Mouse (Mus musculus) embryonic facial prominence, embryonic 12.5 days (tissue): ENCODE data around the gene Hid1. TPM values are rescaled to one million over a fixed set of nuclear protein-coding genes. Genes with fewer than 3 reads are reported as not detected.

ENCODE experiments used
- ATAC-seq: fragments of 200-750 bp; cut with Nextera tagmentation; 2 replicates; pipeline ENCODE4 v1.8.0; 2017; ENCODE audit not compliant: insufficient number of reproducible peaks, insufficient read depth, low FRiP score, low TSS enrichment
- H3K27ac ChIP-seq: fragments of 300-500 bp; sonication (generic); 2 replicates; pipeline ENCODE4 v1.5.1; 2016; ENCODE audit warnings: mild to moderate bottlenecking
- H3K27me3 ChIP-seq: fragments of 300-500 bp; sonication (generic); 2 replicates; pipeline ENCODE4 v1.6.1; 2016; ENCODE audit warnings: mild to moderate bottlenecking, moderate library complexity
- H3K36me3 ChIP-seq: fragments of 300-500 bp; sonication (generic); 2 replicates; pipeline ENCODE4 v1.6.1; 2016; ENCODE audit warnings: mild to moderate bottlenecking
- H3K4me1 ChIP-seq: fragments of 300-500 bp; sonication (generic); 2 replicates; pipeline ENCODE4 v1.6.1; 2016
- H3K4me2 ChIP-seq: fragments of 300-500 bp; sonication (generic); replicated peaks from 2 replicates; pipeline ENCODE4 v1.6.1; 2016; ENCODE audit warnings: mild to moderate bottlenecking, moderate library complexity
- H3K4me3 ChIP-seq: fragments of 300-500 bp; sonication (generic); 2 replicates; pipeline ENCODE4 v1.5.1; 2016; ENCODE audit warnings: mild to moderate bottlenecking
- H3K9ac ChIP-seq: fragments of 300-500 bp; sonication (generic); 2 replicates; pipeline ENCODE4 v1.6.1; 2016; ENCODE audit warnings: mild to moderate bottlenecking, moderate library complexity
- H3K9me3 ChIP-seq: fragments of 300-500 bp; sonication (generic); 2 replicates; pipeline ENCODE4 v1.6.1; 2016; ENCODE audit warnings: mild to moderate bottlenecking, moderate library complexity
- WGBS: fragments of 180-500 bp; shearing (Covaris S2); methylation state at CpG from one replicate; pipeline ENCODE4 v1.1.7; 2016; 5-methylcytosine and 5-hydroxymethylcytosine counted together
- polyA plus RNA-seq: library from polyadenylated mRNA; unstranded; fragments of >200 nt; fragmentation: Nextera tagmentation; extraction: Ambion mirVana; gene quantifications from 2 replicates; pipeline ENCODE4 v1.2.1, GENCODE M21; 2016

Hid1 gene
- polyA plus RNA-seq, 1 experiment from 2014 or later = 7.9 TPM

DNA sequence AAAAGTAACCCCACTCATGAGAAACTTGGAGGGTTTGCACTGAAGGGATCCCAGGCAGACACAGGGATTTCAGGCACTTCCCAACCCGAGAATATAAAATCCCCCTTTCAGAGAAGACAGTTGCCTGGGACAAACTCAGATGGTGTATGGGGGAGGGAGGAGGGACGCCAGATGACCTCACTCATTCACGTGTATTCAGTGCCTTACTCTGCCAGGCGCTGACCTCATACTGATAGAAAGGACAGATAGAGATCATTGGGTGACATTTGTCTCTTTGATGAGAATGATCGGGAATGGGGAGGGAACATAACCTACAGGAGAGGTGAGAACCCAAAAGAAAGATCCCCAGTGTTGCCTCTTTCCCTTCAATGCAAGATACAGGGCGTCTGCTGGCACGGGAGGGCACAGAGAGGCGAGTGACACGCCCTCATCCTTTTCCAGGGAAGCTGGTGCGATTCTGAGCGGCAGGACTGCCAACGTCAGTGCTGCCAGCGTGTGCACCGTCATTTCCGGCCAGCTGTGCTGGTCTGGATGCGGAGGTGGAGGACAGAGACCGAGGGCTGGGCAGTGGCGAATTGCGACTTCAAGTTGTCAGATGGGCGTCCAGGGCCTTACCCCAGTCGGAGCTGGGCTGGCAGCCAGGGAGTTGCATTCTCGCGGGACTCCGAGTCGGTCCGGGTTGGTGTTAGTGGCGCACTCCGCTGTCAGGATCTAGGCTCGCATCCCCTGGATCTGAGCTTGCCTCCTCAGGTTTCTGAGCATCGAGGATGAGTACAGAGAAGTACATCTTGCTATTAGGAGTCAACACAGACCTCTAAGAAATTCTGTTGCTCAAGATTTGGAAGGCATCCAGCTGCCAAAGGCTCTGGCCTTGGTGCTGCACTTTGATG is 6.5 kb upstream of the Hid1 start:
- no peak for ATAC-seq

DNA sequence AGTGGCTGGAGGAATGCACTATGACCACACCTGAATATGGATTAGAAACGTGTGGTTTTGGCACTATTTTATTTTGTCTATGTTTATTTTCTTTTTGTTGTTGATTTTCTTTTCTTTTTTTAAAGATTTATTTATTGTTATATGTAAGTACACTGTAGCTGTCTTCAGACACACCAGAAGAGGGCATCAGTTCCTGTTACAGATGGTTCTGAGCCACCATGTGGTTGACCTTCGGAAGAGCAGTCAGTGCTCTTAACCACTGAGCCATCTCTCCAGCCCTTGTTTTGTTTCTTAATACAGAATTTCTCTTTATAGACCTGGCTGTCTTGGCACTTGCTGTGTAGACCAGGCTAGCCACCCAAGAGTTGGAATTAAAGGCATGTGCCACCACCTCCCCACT is 5.2 kb upstream of the Hid1 start:
- H3K4me1 ChIP-seq = no peaks in the 10 kb centered on the region; the same call in 1 of the 2 replicates
- no peak overlapping the region for H3K9ac ChIP-seq
- ATAC-seq = no peak
- WGBS = 41% methylated on average over 2 of the region's 2 CpGs
- peaks cover 61% of the 10 kb centered on the region for H3K27me3 ChIP-seq
- no peak overlapping the region for H3K4me2 ChIP-seq
- H3K9me3 ChIP-seq = no peaks in the 10 kb centered on the region
- H3K4me3 ChIP-seq = no peak overlapping the region
- H3K27ac ChIP-seq = no peak overlapping the region
- H3K36me3 ChIP-seq = no peaks in the 10 kb centered on the region

More for the DNA sequence above, 6.5 kb upstream of the Hid1 start:
- Histone ChIP-seq H3K27ac (no peak overlapping the region), H3K36me3 (no peaks in the 10 kb centered on the region), H3K9me3 (no peaks in the 10 kb centered on the region), H3K27me3 (peaks cover 49% of the 10 kb centered on the region), H3K4me2 (peak overlapping the region; percentile 52), H3K4me3 (peak overlapping the region; percentile 31), H3K4me1 (no peaks in the 10 kb centered on the region; the same call in 1 of the 2 replicates), H3K9ac (peak overlapping the region; percentile 20)
- 2% methylated on average over 30 of the region's 30 CpGs for WGBS

DNA sequence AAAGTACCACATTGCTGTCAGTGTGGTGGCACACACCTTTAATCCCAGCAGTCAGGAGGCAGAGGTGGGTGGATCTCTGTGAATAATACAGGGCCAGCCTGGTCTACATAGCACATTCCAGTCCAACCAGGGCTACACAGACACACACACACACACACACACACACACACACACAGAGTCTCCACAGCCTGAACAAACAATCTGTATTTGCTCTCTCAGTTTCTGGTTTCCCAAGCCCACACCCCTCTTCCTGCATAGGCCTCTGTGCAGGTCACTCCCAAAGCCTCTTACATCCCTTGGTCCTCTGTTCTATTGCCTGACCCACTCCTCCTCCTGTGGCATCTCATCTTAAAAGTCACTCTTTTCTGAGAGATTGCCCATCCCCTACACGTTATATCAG is 4.5 kb upstream of the Hid1 start:
- no peak overlapping the region for H3K9ac ChIP-seq
- H3K4me1 ChIP-seq = peaks cover 3% of the 10 kb centered on the region
- WGBS = 60% methylated on average over 1 of the region's 1 CpGs
- H3K4me3 ChIP-seq = no peak overlapping the region
- no peak overlapping the region for H3K27ac ChIP-seq
- no peaks in the 10 kb centered on the region for H3K36me3 ChIP-seq
- ATAC-seq = no peak
- peaks cover 68% of the 10 kb centered on the region for H3K27me3 ChIP-seq
- H3K9me3 ChIP-seq = no peaks in the 10 kb centered on the region
- no peak overlapping the region for H3K4me2 ChIP-seq

DNA sequence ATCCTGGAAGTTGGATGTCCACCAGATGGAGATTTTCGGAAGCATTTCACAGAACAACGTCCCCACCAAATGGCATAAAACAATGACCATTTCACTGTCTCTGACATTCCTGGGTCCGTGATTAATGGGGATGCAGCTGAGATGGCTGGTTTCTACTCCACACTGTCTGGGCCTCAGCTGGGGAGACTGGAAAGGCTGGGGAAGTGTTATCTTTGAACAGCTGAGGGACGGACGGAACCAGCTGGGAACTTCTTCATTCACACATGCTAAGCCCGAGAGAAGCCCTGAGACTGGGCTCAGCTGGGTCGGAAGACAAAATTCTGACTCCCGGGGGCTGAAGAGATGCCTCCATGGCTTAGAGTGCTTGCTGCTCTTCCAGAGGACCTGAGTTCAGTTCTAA is 3.8 kb upstream of the Hid1 start:
- Histone ChIP-seq H3K9ac (no peak overlapping the region), H3K36me3 (no peaks in the 10 kb centered on the region), H3K4me3 (no peak overlapping the region), H3K4me2 (no peak overlapping the region), H3K4me1 (peaks cover 8% of the 10 kb centered on the region), H3K9me3 (no peaks in the 10 kb centered on the region), H3K27me3 (peaks cover 75% of the 10 kb centered on the region), H3K27ac (no peak overlapping the region)
- 67% methylated on average over 8 of the region's 8 CpGs for WGBS
- ATAC-seq = no peak

DNA sequence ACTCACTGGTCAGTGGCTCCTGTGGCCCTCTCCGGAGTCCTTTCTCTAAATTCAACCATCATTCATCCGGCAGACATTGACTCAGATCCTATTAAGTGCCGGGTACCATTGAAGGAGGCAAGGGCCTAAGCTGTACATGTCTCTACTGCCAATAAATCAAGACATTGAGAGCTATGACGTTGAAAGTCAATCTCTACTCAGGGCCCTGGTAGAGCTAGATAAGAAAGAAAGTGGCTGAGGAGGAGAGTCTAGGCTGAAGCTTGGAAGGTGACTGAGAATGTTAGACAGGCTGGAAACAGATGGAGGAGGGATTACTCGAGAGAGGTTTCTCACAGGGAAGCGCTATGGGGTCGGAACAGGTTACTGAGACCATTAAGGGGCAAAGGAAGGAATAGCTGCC is 2.8 kb upstream of the Hid1 start:
- no peak overlapping the region for H3K27ac ChIP-seq
- H3K4me2 ChIP-seq = no peak overlapping the region
- no peak overlapping the region for H3K4me3 ChIP-seq
- no peak for ATAC-seq
- 59% methylated on average over 7 of the region's 7 CpGs for WGBS
- peaks cover 76% of the 10 kb centered on the region for H3K27me3 ChIP-seq
- H3K9ac ChIP-seq = no peak overlapping the region
- H3K36me3 ChIP-seq = no peaks in the 10 kb centered on the region
- peaks cover 8% of the 10 kb centered on the region for H3K4me1 ChIP-seq
- no peaks in the 10 kb centered on the region for H3K9me3 ChIP-seq

DNA sequence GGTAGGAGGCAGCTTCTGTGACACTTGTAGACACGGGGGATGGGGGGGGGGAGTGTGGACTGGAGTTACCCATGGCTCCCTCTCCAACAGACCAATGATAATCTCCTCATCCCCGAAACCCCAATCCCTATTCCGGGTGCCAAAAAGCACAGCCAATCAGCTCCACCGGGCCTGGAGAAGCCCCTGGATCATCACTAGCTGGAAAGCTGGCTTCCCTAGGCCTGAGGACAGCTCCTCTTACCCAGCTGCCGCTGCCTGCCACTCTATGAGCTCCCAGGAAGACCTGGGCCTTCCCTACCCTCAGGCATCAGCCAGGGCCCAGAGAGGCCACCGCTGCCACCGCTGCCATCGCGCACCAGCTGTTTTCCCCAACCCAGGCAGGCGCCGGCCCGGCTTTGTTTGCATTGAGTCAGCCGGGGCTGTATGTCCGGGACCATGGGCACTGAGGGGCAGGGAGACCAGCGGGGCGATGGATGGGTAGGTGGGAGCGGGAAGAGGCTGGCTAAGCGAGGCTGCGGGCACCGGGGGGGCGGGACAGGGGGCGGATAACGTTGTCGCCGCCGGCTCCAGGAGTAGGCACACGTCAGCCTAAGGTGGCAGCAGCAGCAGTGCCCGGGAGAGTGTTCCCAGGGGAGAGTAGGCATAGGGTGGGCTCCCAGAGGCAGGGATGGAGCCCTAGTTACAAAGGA is 706 bp downstream of the Hid1 start:
- H3K27me3 ChIP-seq = peaks cover 56% of the 10 kb centered on the region
- peak overlapping the region; percentile 79 for H3K4me2 ChIP-seq
- peak overlapping the region; percentile 37 for H3K9ac ChIP-seq
- ATAC-seq = no peak
- 1% methylated on average over 26 of the region's 28 CpGs for WGBS
- H3K4me1 ChIP-seq = peaks cover 8% of the 10 kb centered on the region
- no peaks in the 10 kb centered on the region for H3K36me3 ChIP-seq
- peak overlapping the region; percentile 37 for H3K4me3 ChIP-seq
- no peak overlapping the region for H3K27ac ChIP-seq
- H3K9me3 ChIP-seq = no peaks in the 10 kb centered on the region

DNA sequence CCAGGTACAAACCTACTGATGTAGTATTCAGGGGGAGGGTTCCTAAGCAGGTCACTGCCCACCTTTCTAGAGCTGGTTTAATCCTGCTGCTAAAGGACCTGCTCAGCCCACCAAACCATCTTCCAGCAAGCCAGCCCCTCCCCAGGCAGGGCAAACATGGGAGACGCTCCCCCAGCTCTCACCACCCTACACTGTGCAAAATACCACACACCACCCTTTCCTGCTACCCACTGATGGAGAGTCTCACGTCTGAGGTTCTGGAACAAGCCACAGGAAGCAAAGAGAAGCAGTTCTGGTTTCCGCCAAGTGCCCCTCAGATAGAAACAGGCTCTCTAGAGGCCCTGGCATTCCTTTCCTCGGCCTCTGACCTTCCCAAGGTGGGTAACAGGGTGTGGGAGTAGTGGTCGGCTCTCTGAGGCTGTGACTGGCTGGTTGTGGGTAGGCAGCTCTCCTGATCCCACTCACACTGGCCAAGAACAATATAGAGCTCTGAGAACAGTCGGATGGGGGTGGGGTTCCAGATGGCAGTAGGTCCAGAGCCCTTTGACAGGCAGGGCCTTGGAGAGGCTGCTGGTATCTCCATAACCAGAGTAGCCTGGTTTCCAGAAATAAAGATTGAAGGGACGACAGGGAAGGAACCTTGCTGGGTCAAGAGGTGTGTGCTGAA is 1.4 kb downstream of the Hid1 start:
- Histone ChIP-seq H3K4me2 (peak overlapping the region; percentile 79), H3K9me3 (no peaks in the 10 kb centered on the region), H3K36me3 (no peaks in the 10 kb centered on the region), H3K4me3 (peak overlapping the region; percentile 37), H3K4me1 (peaks cover 8% of the 10 kb centered on the region), H3K27ac (no peak overlapping the region), H3K9ac (no peak overlapping the region), H3K27me3 (peaks cover 53% of the 10 kb centered on the region)
- 38% methylated on average over 7 of the region's 7 CpGs for WGBS
- ATAC-seq = peak; percentile 24; the same call in 1 of the 2 replicates

DNA sequence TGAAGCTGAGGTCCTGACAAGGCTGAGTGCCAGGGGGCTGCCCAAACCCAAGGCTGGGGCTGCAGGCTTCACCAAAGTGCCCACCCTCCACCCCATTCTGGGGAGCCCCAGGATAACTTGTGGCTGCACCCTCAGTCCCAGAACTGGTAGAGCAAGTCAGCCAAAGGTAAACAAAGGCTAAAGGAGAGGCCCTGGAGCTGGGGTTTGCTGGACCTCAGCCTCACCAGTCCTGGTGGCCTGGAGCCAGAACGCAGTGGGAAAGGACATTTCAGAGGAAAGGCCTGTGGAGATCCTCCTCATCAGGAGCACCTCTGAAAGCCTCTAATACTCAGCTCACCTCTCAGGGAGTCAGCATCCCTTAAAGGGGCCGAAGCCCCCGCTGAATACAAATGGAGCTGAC is 3.4 kb downstream of the Hid1 start:
- Histone ChIP-seq H3K9me3 (no peaks in the 10 kb centered on the region), H3K4me1 (peaks cover 13% of the 10 kb centered on the region), H3K27ac (no peak overlapping the region), H3K9ac (no peak overlapping the region), H3K27me3 (peaks cover 42% of the 10 kb centered on the region), H3K36me3 (no peaks in the 10 kb centered on the region), H3K4me2 (no peak overlapping the region), H3K4me3 (no peak overlapping the region)
- no peak for ATAC-seq
- 84% methylated on average over 3 of the region's 3 CpGs for WGBS

DNA sequence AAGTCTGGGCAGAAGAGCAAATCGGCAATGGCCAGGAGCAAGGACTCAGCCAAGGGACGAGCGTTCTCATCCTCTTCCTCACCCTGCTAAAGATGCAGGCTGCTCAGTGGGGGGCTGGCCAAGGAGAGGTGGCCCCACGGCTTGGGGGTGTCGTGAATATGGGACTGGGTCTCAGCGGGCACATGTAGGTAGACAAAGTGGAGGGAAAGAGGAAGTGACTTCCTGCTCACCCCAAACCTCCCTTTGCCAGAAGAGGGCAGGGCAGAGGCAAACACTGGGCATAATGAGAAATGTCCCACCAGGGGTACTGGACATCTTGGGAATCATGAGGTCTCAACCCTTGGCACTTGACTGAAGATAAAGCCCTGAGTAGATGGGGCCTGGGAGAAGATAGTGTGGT is 7.8 kb downstream of the Hid1 start:
- Histone ChIP-seq H3K4me2 (no peak overlapping the region), H3K4me3 (no peak overlapping the region), H3K9ac (no peak overlapping the region), H3K27ac (no peak overlapping the region; the same call in 1 of the 2 replicates), H3K4me1 (peaks cover 11% of the 10 kb centered on the region; the same call in 1 of the 2 replicates), H3K36me3 (no peaks in the 10 kb centered on the region), H3K27me3 (peaks cover 21% of the 10 kb centered on the region), H3K9me3 (no peaks in the 10 kb centered on the region)
- ATAC-seq = no peak
- 62% methylated on average over 6 of the region's 6 CpGs for WGBS

DNA sequence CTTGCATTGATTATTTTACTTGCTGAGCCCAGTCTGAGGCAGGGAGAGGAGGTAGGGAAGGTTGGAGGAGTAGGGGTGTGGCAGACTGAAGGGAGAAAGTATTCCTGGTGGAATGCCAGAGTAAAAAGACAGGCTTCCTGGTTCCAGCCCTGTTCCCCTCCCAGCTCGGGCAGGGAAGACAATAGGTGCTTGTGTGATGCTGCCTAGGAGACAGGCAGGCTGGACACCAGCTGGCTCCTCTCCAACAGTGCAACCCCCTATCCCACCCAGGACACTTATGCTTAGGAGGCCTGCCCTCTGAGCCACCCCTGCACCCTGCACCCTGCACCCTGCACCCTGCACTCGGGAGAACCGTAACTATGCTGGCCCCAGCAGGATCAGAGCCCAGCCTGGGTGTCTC is 8.3 kb downstream of the Hid1 start:
- no peak overlapping the region for H3K4me3 ChIP-seq
- 35% methylated on average over 3 of the region's 3 CpGs for WGBS
- H3K4me2 ChIP-seq = no peak overlapping the region
- peaks cover 25% of the 10 kb centered on the region for H3K27me3 ChIP-seq
- H3K27ac ChIP-seq = no peak overlapping the region; the same call in 1 of the 2 replicates
- no peak overlapping the region for H3K9ac ChIP-seq
- H3K36me3 ChIP-seq = no peaks in the 10 kb centered on the region
- no peak for ATAC-seq
- H3K4me1 ChIP-seq = peaks cover 11% of the 10 kb centered on the region; the same call in 1 of the 2 replicates
- no peaks in the 10 kb centered on the region for H3K9me3 ChIP-seq

DNA sequence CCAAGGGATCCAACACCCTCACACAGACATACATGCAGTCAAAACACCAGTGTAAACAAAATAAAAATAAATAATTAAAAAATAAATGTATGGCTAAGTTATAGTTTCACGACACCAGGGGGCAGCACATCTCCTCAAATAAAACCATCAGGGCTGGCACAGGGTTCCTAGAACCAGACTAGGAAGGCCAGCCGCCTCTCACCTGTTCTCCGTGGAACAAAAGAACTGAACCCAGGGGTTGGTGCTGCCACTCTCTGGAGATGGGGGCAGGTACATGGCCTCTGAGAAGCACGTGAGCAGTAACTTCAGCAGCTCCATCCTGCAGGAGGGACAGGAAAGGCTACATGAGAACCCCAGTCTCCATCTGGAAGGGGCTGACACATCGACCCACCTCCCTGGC is 9.1 kb downstream of the Hid1 start:
- Histone ChIP-seq H3K4me3 (no peak overlapping the region), H3K9me3 (no peaks in the 10 kb centered on the region), H3K9ac (no peak overlapping the region), H3K4me2 (no peak overlapping the region), H3K36me3 (no peaks in the 10 kb centered on the region), H3K27ac (no peak overlapping the region), H3K4me1 (peaks cover 11% of the 10 kb centered on the region; the same call in 1 of the 2 replicates), H3K27me3 (peaks cover 29% of the 10 kb centered on the region)
- no peak for ATAC-seq
- 13% methylated on average over 5 of the region's 5 CpGs for WGBS
